Mouse (Mus musculus) stomach, embryonic 14.5 days (tissue): ENCODE measurements at regions not wholly inside any gene's neighbourhood (a gene's known extent, or its start where the extent isn't known, plus 50 kb on each side); places are given as distances from the start of the nearest gene placed in this dataset.

Source experiments
- ATAC-seq: fragments of 200-750 bp; cut with Nextera tagmentation; 2 replicates; pipeline ENCODE4 v1.8.0; 2017; ENCODE audit warnings: low read depth, moderate TSS enrichment; ENCODE audit not compliant: insufficient number of reproducible peaks, insufficient read depth, low FRiP score
- H3K27ac ChIP-seq: fragments of 300-500 bp; sonication (generic); 2 replicates; pipeline ENCODE4 v1.5.1; 2014; ENCODE audit warnings: mild to moderate bottlenecking, low read length, moderate library complexity, mixed read lengths
- H3K27me3 ChIP-seq: fragments of 300-500 bp; sonication (generic); 2 replicates; pipeline ENCODE4 v1.6.1; 2014; ENCODE audit warnings: low read length, control low read depth, mixed read lengths; ENCODE audit not compliant: control insufficient read depth, insufficient read depth
- H3K36me3 ChIP-seq: fragments of 300-500 bp; sonication (generic); 2 replicates; pipeline ENCODE4 v1.6.1; 2014; ENCODE audit warnings: mild to moderate bottlenecking, control low read depth, low read length, moderate library complexity, mixed read lengths; ENCODE audit not compliant: control insufficient read depth, insufficient read depth
- H3K4me1 ChIP-seq: fragments of 300-500 bp; sonication (generic); 2 replicates; pipeline ENCODE4 v1.6.1; 2014; ENCODE audit warnings: low read length, control low read depth, mixed read lengths; ENCODE audit not compliant: control insufficient read depth, insufficient read depth
- H3K4me2 ChIP-seq: fragments of 300-500 bp; sonication (generic); replicated peaks from 2 replicates; pipeline ENCODE4 v1.6.1; 2014; ENCODE audit warnings: low read depth, low read length, control low read depth
- H3K4me3 ChIP-seq: fragments of 300-500 bp; sonication (generic); 2 replicates; pipeline ENCODE4 v1.5.1; 2014; ENCODE audit warnings: low read depth, low read length, control low read depth
- H3K9ac ChIP-seq: fragments of 300-500 bp; sonication (generic); replicated peaks from 2 replicates; pipeline ENCODE4 v1.6.1; 2014; ENCODE audit warnings: low read depth, mild to moderate bottlenecking, control low read depth, low read length, moderate library complexity, mixed read lengths
- H3K9me3 ChIP-seq: fragments of 300-500 bp; sonication (generic); 2 replicates; pipeline ENCODE4 v1.6.1; 2016; ENCODE audit warnings: low read depth, low read length, control low read depth; ENCODE audit not compliant: control insufficient read depth
- WGBS: fragments of 180-500 bp; shearing (Covaris S2); extraction: QIAGEN DNeasy Blood & Tissue Kit; methylation state at CpG from one replicate; pipeline ENCODE4 v1.1.7; 2014; 5-methylcytosine and 5-hydroxymethylcytosine counted together

- Histone ChIP-seq H3K36me3 (no peaks in the 10 kb centered on the region), H3K4me1 (no peaks in the 10 kb centered on the region), H3K4me3 (no peak overlapping the region), H3K4me2 (no peak overlapping the region), H3K27me3 (no peaks in the 10 kb centered on the region), H3K9ac (no peak overlapping the region), H3K9me3 (no peaks in the 10 kb centered on the region), H3K27ac (no peak overlapping the region)
- 74% methylated on average over 4 of the region's 4 CpGs for WGBS
- ATAC-seq = no peak
Observed at GRCm38 (mm10) chr2:178924456-178925115, 494.3 kb downstream of the Cdh26 start.

- Histone ChIP-seq H3K4me3 (no peak overlapping the region), H3K4me1 (no peaks in the 10 kb centered on the region), H3K4me2 (no peak overlapping the region), H3K36me3 (no peaks in the 10 kb centered on the region), H3K9me3 (no peaks in the 10 kb centered on the region), H3K27ac (no peak overlapping the region), H3K27me3 (no peaks in the 10 kb centered on the region), H3K9ac (no peak overlapping the region)
- 80% methylated on average over 13 of the region's 13 CpGs for WGBS
- no peak for ATAC-seq
Observed at GRCm38 (mm10) chr2:178927038-178927660, 496.8 kb downstream of the Cdh26 start.

GRCm38 (mm10) chr2:178929033-178929432 lies 498.7 kb downstream of the Cdh26 start:
- Histone ChIP-seq H3K4me3 (no peak overlapping the region), H3K4me2 (no peak overlapping the region), H3K27ac (no peak overlapping the region), H3K36me3 (no peaks in the 10 kb centered on the region), H3K4me1 (no peaks in the 10 kb centered on the region), H3K9me3 (no peaks in the 10 kb centered on the region), H3K27me3 (no peaks in the 10 kb centered on the region), H3K9ac (no peak overlapping the region)
- WGBS = 68% methylated on average over 6 of the region's 6 CpGs
- ATAC-seq = no peak

GRCm38 (mm10) chr2:178930125-178930524 lies 499.8 kb downstream of the Cdh26 start:
- no peaks in the 10 kb centered on the region for H3K4me1 ChIP-seq
- WGBS = 53% methylated on average over 2 of the region's 2 CpGs
- H3K9ac ChIP-seq = no peak overlapping the region
- no peaks in the 10 kb centered on the region for H3K9me3 ChIP-seq
- H3K4me2 ChIP-seq = no peak overlapping the region
- peak; percentile 74 for ATAC-seq
- H3K4me3 ChIP-seq = no peak overlapping the region
- no peaks in the 10 kb centered on the region for H3K27me3 ChIP-seq
- H3K36me3 ChIP-seq = no peaks in the 10 kb centered on the region
- H3K27ac ChIP-seq = no peak overlapping the region

GRCm38 (mm10) chr2:178948471-178948870 lies 493.8 kb upstream of the Cdh4 start:
- no peaks in the 10 kb centered on the region for H3K9me3 ChIP-seq
- no peak overlapping the region for H3K4me3 ChIP-seq
- no peak overlapping the region for H3K27ac ChIP-seq
- no peaks in the 10 kb centered on the region for H3K27me3 ChIP-seq
- WGBS = 79% methylated on average over 6 of the region's 6 CpGs
- H3K4me2 ChIP-seq = no peak overlapping the region
- peaks cover 4% of the 10 kb centered on the region; the same call in 1 of the 2 replicates for H3K4me1 ChIP-seq
- ATAC-seq = no peak
- no peaks in the 10 kb centered on the region for H3K36me3 ChIP-seq
- H3K9ac ChIP-seq = no peak overlapping the region

GRCm38 (mm10) chr2:178949103-178949502 lies 493.1 kb upstream of the Cdh4 start:
- Histone ChIP-seq H3K4me1 (peaks cover 4% of the 10 kb centered on the region; the same call in 1 of the 2 replicates), H3K4me2 (no peak overlapping the region), H3K27me3 (no peaks in the 10 kb centered on the region), H3K9ac (no peak overlapping the region), H3K9me3 (no peaks in the 10 kb centered on the region), H3K4me3 (no peak overlapping the region), H3K36me3 (no peaks in the 10 kb centered on the region), H3K27ac (no peak overlapping the region)
- ATAC-seq = no peak
- WGBS = 30% methylated on average over 4 of the region's 4 CpGs

GRCm38 (mm10) chr2:178950304-178950703 lies 491.9 kb upstream of the Cdh4 start:
- no peaks in the 10 kb centered on the region for H3K9me3 ChIP-seq
- no peak overlapping the region for H3K9ac ChIP-seq

GRCm38 (mm10) chr2:178954420-178955067 lies 487.7 kb upstream of the Cdh4 start:
- 53% methylated on average over 2 of the region's 2 CpGs for WGBS
- no peak overlapping the region for H3K9ac ChIP-seq
- no peak for ATAC-seq

More at GRCm38 (mm10) chr2:178950304-178950703, 491.9 kb upstream of the Cdh4 start:
- Histone ChIP-seq H3K4me2 (no peak overlapping the region), H3K27me3 (no peaks in the 10 kb centered on the region), H3K27ac (no peak overlapping the region), H3K4me1 (peaks cover 4% of the 10 kb centered on the region; the same call in 1 of the 2 replicates), H3K36me3 (no peaks in the 10 kb centered on the region), H3K4me3 (no peak overlapping the region)
- no peak for ATAC-seq
- 27% methylated on average over 1 of the region's 1 CpGs for WGBS

More at GRCm38 (mm10) chr2:178954420-178955067, 487.7 kb upstream of the Cdh4 start:
- Histone ChIP-seq H3K36me3 (no peaks in the 10 kb centered on the region), H3K4me2 (no peak overlapping the region), H3K27ac (no peak overlapping the region), H3K27me3 (no peaks in the 10 kb centered on the region), H3K9me3 (no peaks in the 10 kb centered on the region), H3K4me3 (no peak overlapping the region), H3K4me1 (peaks cover 4% of the 10 kb centered on the region; the same call in 1 of the 2 replicates)
